ENCODE assay signal across 22 mouse cellular contexts in the genomic region with DNA sequence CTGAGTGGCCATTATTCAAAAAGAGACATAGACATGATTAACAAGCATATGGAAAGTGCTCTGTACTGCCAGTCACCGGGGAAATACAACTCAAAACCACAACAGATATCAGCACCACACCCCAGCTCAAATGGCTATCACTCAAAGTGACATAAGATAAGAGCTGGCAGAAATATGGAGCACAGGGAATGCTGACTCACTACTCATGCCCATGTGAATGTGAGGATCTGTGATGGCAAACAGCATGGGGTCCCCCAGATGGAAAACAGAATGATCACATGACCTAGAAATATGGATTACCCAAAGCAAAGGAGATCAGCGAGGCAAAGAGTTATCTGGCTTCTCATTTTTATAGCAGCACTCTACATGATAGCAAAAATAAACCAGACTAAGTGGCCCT.
A peak's percentile ranks its signal among the peaks of the same experiment; 100 is the strongest.
DNase-seq lines count a peak whose midpoint lies in the region; ATAC-seq and TF ChIP-seq lines count a peak whose summit lies in the region.
"Had no signal": no experiment of that assay in that cellular context is flagged by ENCODE, and none has a peak within 500 bp of the region (broad histone marks: within the 10 kb centered on the region; RNA-seq: fewer than 3 reads in every experiment).

No protein-coding gene starts in this region.

- H3K79me3 ChIP-seq in C2C12 (ENCODE audit: low read depth), result no peaks in the 10 kb centered on the region

- no peak overlapping the region for H3ac ChIP-seq in C2C12 (ENCODE audit: control insufficient read depth, insufficient read length, low read depth)

- no peaks in the 10 kb centered on the region for H3K27me3 ChIP-seq in C2C12 (ENCODE audit: control insufficient read depth, insufficient read depth, insufficient read length)
- H3K27me3 ChIP-seq in intestine, embryonic 16.5 days (replicated peaks; ENCODE audit: control insufficient read depth, insufficient read depth, low read length), result no peaks in the 10 kb centered on the region
- no peaks in the 10 kb centered on the region for H3K27me3 ChIP-seq in liver, embryonic 16.5 days (ENCODE audit: control insufficient read depth, insufficient read depth, low read depth, low read length)
- H3K27me3 ChIP-seq in stomach, embryonic 16.5 days (ENCODE audit: control insufficient read depth, insufficient read depth, low read length), result no peaks in the 10 kb centered on the region
- no peaks in the 10 kb centered on the region for H3K27me3 ChIP-seq in neural tube, embryonic 15.5 days (replicated peaks)
- H3K27me3 ChIP-seq: forebrain, embryonic 13.5 days; limb, embryonic 15.5 days; megakaryocyte, embryonic 14.5 days; midbrain, embryonic 15.5 days had no signal

- 54% methylated on average over 2 of the region's 2 CpGs for WGBS in intestine, embryonic 16.5 days
- 14% methylated on average over 2 of the region's 2 CpGs for WGBS in liver, embryonic 16.5 days (ENCODE audit: insufficient replicate concordance)
- WGBS in stomach, embryonic 16.5 days, result 53% methylated on average over 2 of the region's 2 CpGs
- 83% methylated on average over 2 of the region's 2 CpGs for WGBS in neural tube, embryonic 15.5 days

- H3K4me3 ChIP-seq in C2C12 (ENCODE audit: insufficient read depth, poor library complexity, severe bottlenecking), result no peak overlapping the region
- no peak overlapping the region for H3K4me3 ChIP-seq in intestine, embryonic 16.5 days (ENCODE audit: low read length)
- no peak overlapping the region for H3K4me3 ChIP-seq in liver, embryonic 16.5 days (ENCODE audit: low read depth, low read length)
- no peak overlapping the region for H3K4me3 ChIP-seq in stomach, embryonic 16.5 days (replicated peaks; ENCODE audit: low read length)
- H3K4me3 ChIP-seq in neural tube, embryonic 15.5 days (replicated peaks), result no peak overlapping the region
- H3K4me3 ChIP-seq: forebrain, embryonic 13.5 days; layer of hippocampus, adult 2 months; limb, embryonic 15.5 days; megakaryocyte, embryonic 14.5 days; midbrain, embryonic 15.5 days had no signal

- no peak overlapping the region for H3K27ac ChIP-seq in intestine, embryonic 16.5 days (ENCODE audit: low read length)
- H3K27ac ChIP-seq in liver, embryonic 16.5 days (ENCODE audit: low read length), result no peak overlapping the region
- H3K27ac ChIP-seq in stomach, embryonic 16.5 days (ENCODE audit: low read length), result no peak overlapping the region
- H3K27ac ChIP-seq in neural tube, embryonic 15.5 days (replicated peaks), result no peak overlapping the region
- H3K27ac ChIP-seq: forebrain, embryonic 13.5 days; layer of hippocampus, adult 2 months; limb, embryonic 15.5 days; midbrain, embryonic 15.5 days had no signal

- TF ChIP-seq CTCF in C2C12 (IDR thresholded peaks at IDR 0.05; ENCODE audit: control insufficient read depth, insufficient read depth, insufficient read length), result no peak

- H3K4me1 ChIP-seq in intestine, embryonic 16.5 days (ENCODE audit: control insufficient read depth, insufficient read depth, low read length), result no peaks in the 10 kb centered on the region
- H3K4me1 ChIP-seq in liver, embryonic 16.5 days (ENCODE audit: control insufficient read depth, low read depth, low read length), result peaks cover 5% of the 10 kb centered on the region
- peaks cover 3% of the 10 kb centered on the region; the same call in 1 of the 2 replicates for H3K4me1 ChIP-seq in stomach, embryonic 16.5 days (ENCODE audit: control insufficient read depth, insufficient read depth, low read length)
- H3K4me1 ChIP-seq in neural tube, embryonic 15.5 days, result no peaks in the 10 kb centered on the region
- H3K4me1 ChIP-seq: forebrain, embryonic 13.5 days; limb, embryonic 15.5 days; midbrain, embryonic 15.5 days had no signal

- no peak overlapping the region for H3K4me2 ChIP-seq in intestine, embryonic 16.5 days (ENCODE audit: low read depth, low read length)
- H3K4me2 ChIP-seq in liver, embryonic 16.5 days (ENCODE audit: low read depth, low read length), result peak overlapping the region; percentile 19; the same call in 1 of the 2 replicates
- no peak overlapping the region for H3K4me2 ChIP-seq in stomach, embryonic 16.5 days (ENCODE audit: low read depth, low read length)
- H3K4me2 ChIP-seq in neural tube, embryonic 15.5 days, result no peak overlapping the region
- H3K4me2 ChIP-seq: forebrain, embryonic 13.5 days; limb, embryonic 15.5 days; midbrain, embryonic 15.5 days had no signal

- no peaks in the 10 kb centered on the region for H3K36me3 ChIP-seq in C2C12 (ENCODE audit: control insufficient read depth, insufficient read depth)
- H3K36me3 ChIP-seq in intestine, embryonic 16.5 days (ENCODE audit: control insufficient read depth, insufficient read depth, low read length), result no peaks in the 10 kb centered on the region
- H3K36me3 ChIP-seq in liver, embryonic 16.5 days (ENCODE audit: control insufficient read depth, insufficient read depth), result no peaks in the 10 kb centered on the region
- H3K36me3 ChIP-seq in stomach, embryonic 16.5 days (ENCODE audit: control insufficient read depth, insufficient read depth, low read length), result no peaks in the 10 kb centered on the region
- H3K36me3 ChIP-seq in neural tube, embryonic 15.5 days, result no peaks in the 10 kb centered on the region
- H3K36me3 ChIP-seq: limb, embryonic 15.5 days; midbrain, embryonic 15.5 days had no signal

- H3K9ac ChIP-seq in intestine, embryonic 16.5 days (ENCODE audit: low read depth, low read length), result no peak overlapping the region
- H3K9ac ChIP-seq in liver, embryonic 16.5 days (ENCODE audit: low read depth, low read length), result no peak overlapping the region
- no peak overlapping the region for H3K9ac ChIP-seq in stomach, embryonic 16.5 days (ENCODE audit: low read length)
- H3K9ac ChIP-seq in neural tube, embryonic 15.5 days (replicated peaks), result no peak overlapping the region
- H3K9ac ChIP-seq: forebrain, embryonic 13.5 days; limb, embryonic 15.5 days; midbrain, embryonic 15.5 days had no signal

- peak; percentile 62; the same call in 1 of the 2 replicates for ATAC-seq in intestine, embryonic 16.5 days
- peak; percentile 88 for ATAC-seq in liver, embryonic 16.5 days (ENCODE audit: low read depth)
- peak; percentile 69; the same call in 1 of the 2 replicates for ATAC-seq in stomach, embryonic 16.5 days (ENCODE audit: insufficient read depth, low FRiP score)
- ATAC-seq in neural tube, embryonic 15.5 days (ENCODE audit: low FRiP score), result no peak
- ATAC-seq: forebrain, embryonic 13.5 days; hindbrain, embryonic 16.5 days; midbrain, embryonic 15.5 days had no signal

- no peak for DNase-seq in heart, adult 18-20 months
- no peak for DNase-seq in cerebellum, adult 18-20 months
- DNase-seq: adrenal gland, postnatal 25 days; cerebellum, adult 9-10 months; gastrocnemius, postnatal 14 days; kidney, adult 18-20 months; kidney, postnatal 10 days; layer of hippocampus, postnatal 36 days; lung, postnatal 10 days; right cerebral cortex, postnatal 25 days; thymus, postnatal 36 days had no signal

- H3K9me3 ChIP-seq in intestine, embryonic 16.5 days (ENCODE audit: control insufficient read depth, low read length), result no peaks in the 10 kb centered on the region
- no peaks in the 10 kb centered on the region for H3K9me3 ChIP-seq in liver, embryonic 16.5 days (replicated peaks; ENCODE audit: control insufficient read depth, low read length)
- H3K9me3 ChIP-seq in stomach, embryonic 16.5 days (replicated peaks; ENCODE audit: control insufficient read depth, low read length), result no peaks in the 10 kb centered on the region
- no peaks in the 10 kb centered on the region for H3K9me3 ChIP-seq in neural tube, embryonic 15.5 days (replicated peaks)
- H3K9me3 ChIP-seq: forebrain, embryonic 13.5 days; limb, embryonic 15.5 days; megakaryocyte, embryonic 14.5 days; midbrain, embryonic 15.5 days had no signal

- H3K79me2 ChIP-seq in C2C12 (ENCODE audit: control insufficient read depth, insufficient read depth), result no peaks in the 10 kb centered on the region

TF ChIP-seq in C2C12, 6 proteins besides CTCF, POLR2A, EP300 and RAD21:
- TF ChIP-seq CEBPB (IDR thresholded peaks at IDR 0.05; ENCODE audit: low read depth) (no peak), USF1 (IDR thresholded peaks at IDR 0.05; ENCODE audit: low read depth) (peak; percentile 71), MYOD1 (IDR thresholded peaks at IDR 0.05; ENCODE audit: control insufficient read depth, insufficient read length, low read depth) (no peak)
